Mouse (Mus musculus): ENCODE data around the gene BC107364. TPM values are rescaled to one million over a fixed set of nuclear protein-coding genes. Genes with fewer than 3 reads are reported as not detected.
"Not testable (repeated sequence)": the region's sequence is repeated elsewhere in the genome, so short reads cannot be mapped to it uniquely, and the experiment has no call there.

The BC107364 gene
- total and polyA plus RNA-seq, 2 experiments from 2014 or later = not detected

GRCm38 (mm10) chr3:96458886-96459439, 6.9 kb upstream of the BC107364 start:
- H3K9ac ChIP-seq; H3K4me3 ChIP-seq (ENCODE audit: low read depth, low read length); H3K4me1 ChIP-seq (ENCODE audit: insufficient read depth); H3K27ac ChIP-seq (ENCODE audit: low read depth, low read length); H3K36me3 ChIP-seq (ENCODE audit: insufficient read depth); H3K4me2 ChIP-seq (ENCODE audit: low read depth); DNase-seq; ATAC-seq; H3K27me3 ChIP-seq (ENCODE audit: insufficient read depth, low read length); H3K9me3 ChIP-seq (ENCODE audit: low read length): not testable (repeated sequence)
- no CpG with 5 or more reads among the region's 48 CpGs for WGBS

- WGBS = no CpG with 5 or more reads among the region's 53 CpGs
- not testable (repeated sequence) for H3K4me3 ChIP-seq (ENCODE audit: low read depth, low read length); H3K4me1 ChIP-seq (ENCODE audit: insufficient read depth); H3K27ac ChIP-seq (ENCODE audit: low read depth, low read length); H3K9ac ChIP-seq; H3K36me3 ChIP-seq (ENCODE audit: insufficient read depth); H3K27me3 ChIP-seq (ENCODE audit: insufficient read depth, low read length); H3K4me2 ChIP-seq (ENCODE audit: low read depth); ATAC-seq; H3K9me3 ChIP-seq (ENCODE audit: low read length); DNase-seq
Observed at GRCm38 (mm10) chr3:96458008-96458407, 5.9 kb upstream of the BC107364 start.

- not testable (repeated sequence) for H3K9ac ChIP-seq; H3K4me1 ChIP-seq (ENCODE audit: insufficient read depth); H3K9me3 ChIP-seq (ENCODE audit: low read length); DNase-seq; H3K4me2 ChIP-seq (ENCODE audit: low read depth); H3K27ac ChIP-seq (ENCODE audit: low read depth, low read length); ATAC-seq; H3K27me3 ChIP-seq (ENCODE audit: insufficient read depth, low read length); H3K36me3 ChIP-seq (ENCODE audit: insufficient read depth); H3K4me3 ChIP-seq (ENCODE audit: low read depth, low read length)
- no CpG with 5 or more reads among the region's 50 CpGs for WGBS
Observed at GRCm38 (mm10) chr3:96451181-96451737, 847 bp downstream of the BC107364 start.

- not testable (repeated sequence) for H3K9ac ChIP-seq; ATAC-seq; H3K4me3 ChIP-seq (ENCODE audit: low read depth, low read length); H3K27ac ChIP-seq (ENCODE audit: low read depth, low read length); H3K4me1 ChIP-seq (ENCODE audit: insufficient read depth); DNase-seq; H3K36me3 ChIP-seq (ENCODE audit: insufficient read depth); H3K9me3 ChIP-seq (ENCODE audit: low read length); H3K4me2 ChIP-seq (ENCODE audit: low read depth); H3K27me3 ChIP-seq (ENCODE audit: insufficient read depth, low read length)
- 0% methylated on average over 1 of the region's 10 CpGs for WGBS
Observed at GRCm38 (mm10) chr3:96450586-96450896, 1.6 kb downstream of the BC107364 start.

GRCm38 (mm10) chr3:96449762-96450585, 2.1 kb downstream of the BC107364 start:
- no CpG with 5 or more reads among the region's 68 CpGs for WGBS
- not testable (repeated sequence) for H3K4me1 ChIP-seq (ENCODE audit: insufficient read depth); H3K27me3 ChIP-seq (ENCODE audit: insufficient read depth, low read length); H3K9me3 ChIP-seq (ENCODE audit: low read length); H3K4me2 ChIP-seq (ENCODE audit: low read depth); H3K36me3 ChIP-seq (ENCODE audit: insufficient read depth); H3K4me3 ChIP-seq (ENCODE audit: low read depth, low read length); H3K27ac ChIP-seq (ENCODE audit: low read depth, low read length); H3K9ac ChIP-seq; DNase-seq
- peak; percentile 43; the same call in 1 of the 2 replicates for ATAC-seq

- Histone ChIP-seq H3K4me1 (ENCODE audit: insufficient read depth) (no peaks in the 10 kb centered on the region), H3K27ac (ENCODE audit: low read depth, low read length) (no peak overlapping the region), H3K36me3 (ENCODE audit: insufficient read depth) (no peaks in the 10 kb centered on the region), H3K9me3 (ENCODE audit: low read length) (no peaks in the 10 kb centered on the region), H3K27me3 (ENCODE audit: insufficient read depth, low read length) (peaks cover 32% of the 10 kb centered on the region), H3K4me2 (ENCODE audit: low read depth) (no peak overlapping the region), H3K9ac (no peak overlapping the region), H3K4me3 (ENCODE audit: low read depth, low read length) (no peak overlapping the region)
- no peak for DNase-seq
- 83% methylated on average over 4 of the region's 4 CpGs for WGBS
- no peak for TF ChIP-seq CTCF (IDR thresholded peaks at IDR 0.05; ENCODE audit: low read depth)
- no peak for ATAC-seq
Observed at GRCm38 (mm10) chr3:96445436-96445835, 6.7 kb downstream of the BC107364 start.

- no peaks in the 10 kb centered on the region for H3K4me1 ChIP-seq (ENCODE audit: insufficient read depth)
- H3K9ac ChIP-seq = peak overlapping the region; percentile 51
- WGBS = 1% methylated on average over 13 of the region's 13 CpGs
- no peak overlapping the region for H3K27ac ChIP-seq (ENCODE audit: low read depth, low read length)
- TF ChIP-seq CTCF (IDR thresholded peaks at IDR 0.05; ENCODE audit: low read depth) = peak; percentile 93
- peaks cover 65% of the 10 kb centered on the region for H3K27me3 ChIP-seq (ENCODE audit: insufficient read depth, low read length)
- H3K36me3 ChIP-seq (ENCODE audit: insufficient read depth) = no peaks in the 10 kb centered on the region
- H3K4me3 ChIP-seq (ENCODE audit: low read depth, low read length) = peak overlapping the region; percentile 39
- DNase-seq (peak; percentile 83), ATAC-seq (no peak)
- H3K9me3 ChIP-seq (ENCODE audit: low read length) = no peaks in the 10 kb centered on the region
- peak overlapping the region; percentile 63 for H3K4me2 ChIP-seq (ENCODE audit: low read depth)
Observed at GRCm38 (mm10) chr3:96440578-96440977, 11.5 kb downstream of the BC107364 start.

Data from forebrain, postnatal 0 days (tissue).